Mouse (Mus musculus): ENCODE results near the gene Edaradd. TPM values are rescaled to one million over a fixed set of nuclear protein-coding genes. Genes with fewer than 3 reads are reported as not detected.

The Edaradd gene
- total RNA-seq, 1 experiment from 2014 or later, result 1.1 TPM

Other genes starting within 250 kb of the Edaradd start
- gene Actn2, start 179.7 kb downstream of the Edaradd start, total RNA-seq (2017), result 0.19 TPM in 1 of 3 replicates, not detected in the others
- 42.5 to 69.4 TPM (median 42.8 TPM) in 3 replicates for gene Heatr1, start 125.4 kb downstream of the Edaradd start, total RNA-seq (2017)
- 80.7 to 119 TPM (median 108 TPM) in 3 replicates for gene Lgals8, start 55.5 kb downstream of the Edaradd start, total RNA-seq (2017)
- 24.5 to 27.2 TPM (median 25.1 TPM) in 3 replicates for gene Ero1lb, start 45.4 kb upstream of the Edaradd start, total RNA-seq (2017)

Data from monocyte, adult 5-6 weeks (primary cell).